Mouse (Mus musculus) lung, adult 2 months (tissue): ENCODE results near the gene Rfc4.

Experiments
- CTCF ChIP-seq: fragments of 200-500 bp; IDR thresholded peaks from 2 replicates; pipeline ENCODE4 v1.5.1; 2011; ENCODE audit warnings: mild to moderate bottlenecking, low read length, control low read depth; ENCODE audit not compliant: insufficient read depth
- POLR2A ChIP-seq: fragments of 200-500 bp; IDR thresholded peaks from 2 replicates; pipeline ENCODE4 v1.6.1; 2011; ENCODE audit warnings: low read depth, mild to moderate bottlenecking, control low read depth, low read length, borderline replicate concordance; ENCODE audit errors: extremely low read depth

GRCm38 (mm10) chr16:23093321-23093953, 34.1 kb downstream of the Rfc4 start:
- TF ChIP-seq CTCF: no peak
- no peak for TF ChIP-seq POLR2A
